ENCODE assay signal across 26 mouse cellular contexts in genomic region chr16:32856751-32857150, GRCm38 (mm10). TPM values are rescaled to one million over a fixed set of nuclear protein-coding genes. Genes with fewer than 3 reads are reported as not detected.
"Had no signal": no experiment of that assay in that cellular context is flagged by ENCODE, and none has a peak within 500 bp of the region (broad histone marks: within the 10 kb centered on the region; RNA-seq: fewer than 3 reads in every experiment).

No protein-coding gene starts in this region.

- DNase-seq: lung, adult 18-20 months; lung, embryonic 14.5 days; lung, postnatal 10 days; lung, postnatal 36 days; retina, postnatal 1 day; right cerebral cortex, adult 18-20 months; right cerebral cortex, postnatal 25 days; right cerebral cortex, postnatal 4 days; thymus, adult 2 months; thymus, postnatal 25 days; thymus, postnatal 4 days had no signal

- H3K9me3 ChIP-seq: megakaryocyte, embryonic 14.5 days; midbrain, embryonic 13.5 days; neural tube, embryonic 12.5 days; stomach, embryonic 15.5 days had no signal

- H3K27me3 ChIP-seq: megakaryocyte, embryonic 14.5 days; midbrain, embryonic 13.5 days; neural tube, embryonic 12.5 days; stomach, embryonic 15.5 days had no signal

- H3K4me1 ChIP-seq: neural tube, embryonic 12.5 days had no signal

- H3K9ac ChIP-seq: lung, embryonic 14.5 days; midbrain, embryonic 13.5 days; neural tube, embryonic 12.5 days; stomach, embryonic 15.5 days had no signal

- ATAC-seq: midbrain, embryonic 13.5 days; midbrain, embryonic 16.5 days had no signal

- H3K4me3 ChIP-seq: megakaryocyte, embryonic 14.5 days; midbrain, embryonic 13.5 days; neural tube, embryonic 12.5 days; stomach, embryonic 15.5 days had no signal

- H3K4me2 ChIP-seq: lung, embryonic 14.5 days; midbrain, embryonic 11.5 days; midbrain, embryonic 13.5 days; neural tube, embryonic 12.5 days; stomach, embryonic 15.5 days had no signal

- H3K27ac ChIP-seq: macrophage; midbrain, embryonic 13.5 days; neural tube, embryonic 12.5 days; stomach, embryonic 15.5 days; stomach, postnatal 0 days had no signal

RNA-seq across cellular contexts. Expression of gene Smbd1, which starts 46.5 kb away (rescaled TPM):
- total RNA-seq: megakaryocyte progenitor cell, adult 5-6 weeks; neutrophil, adult 5-6 weeks had no signal
- polyA plus RNA-seq: liver, embryonic 16.5 days; lung, embryonic 14.5 days; macrophage; midbrain, embryonic 11.5 days; midbrain, embryonic 13.5 days; midbrain, embryonic 16.5 days; neural tube, embryonic 12.5 days; neural tube, embryonic 14.5 days; spleen, adult 2 months; testis, adult 2 months; urinary bladder, adult 2 months had no signal

RNA-seq across cellular contexts. Expression of gene Muc20, which starts 59.5 kb away (rescaled TPM):
- total RNA-seq: megakaryocyte progenitor cell, adult 5-6 weeks had no signal
- polyA plus RNA-seq: liver, embryonic 16.5 days; lung, embryonic 14.5 days; macrophage; midbrain, embryonic 11.5 days; midbrain, embryonic 13.5 days; midbrain, embryonic 16.5 days; neural tube, embryonic 12.5 days; neural tube, embryonic 14.5 days; spleen, adult 2 months had no signal
